Mouse (Mus musculus): ENCODE data around the gene Tmem236. TPM values are rescaled to one million over a fixed set of nuclear protein-coding genes. Genes with fewer than 3 reads are reported as not detected.

Tmem236 gene
- total and polyA plus RNA-seq, 2 experiments from 2014 or later, result 0.05 to 0.22 TPM

GRCm38 (mm10) chr2:14159047-14159446, 15.3 kb upstream of the Tmem236 start:
- Histone ChIP-seq H3K36me3 (ENCODE audit: insufficient read depth, low read length) (no peaks in the 10 kb centered on the region), H3K9ac (replicated peaks; ENCODE audit: low read length, poor library complexity, severe bottlenecking) (no peak overlapping the region), H3K27me3 (ENCODE audit: insufficient read depth, low read length) (no peaks in the 10 kb centered on the region), H3K9me3 (ENCODE audit: low read length) (no peaks in the 10 kb centered on the region), H3K27ac (ENCODE audit: low read depth, low read length) (no peak overlapping the region), H3K4me3 (ENCODE audit: low read depth, low read length) (no peak overlapping the region), H3K4me2 (ENCODE audit: low read depth, low read length, poor library complexity, severe bottlenecking) (no peak overlapping the region), H3K4me1 (ENCODE audit: insufficient read depth, low read length) (no peaks in the 10 kb centered on the region)
- 77% methylated on average over 3 of the region's 3 CpGs for WGBS
- no peak for TF ChIP-seq CTCF (IDR thresholded peaks at IDR 0.05)
- DNase-seq (ENCODE audit: low spot score) (no peak), ATAC-seq (ENCODE audit: low FRiP score) (no peak)

GRCm38 (mm10) chr2:14159756-14160155, 14.6 kb upstream of the Tmem236 start:
- Histone ChIP-seq H3K27me3 (ENCODE audit: insufficient read depth, low read length) (no peaks in the 10 kb centered on the region), H3K9me3 (ENCODE audit: low read length) (no peaks in the 10 kb centered on the region), H3K4me3 (ENCODE audit: low read depth, low read length) (no peak overlapping the region), H3K9ac (replicated peaks; ENCODE audit: low read length, poor library complexity, severe bottlenecking) (no peak overlapping the region), H3K4me2 (ENCODE audit: low read depth, low read length, poor library complexity, severe bottlenecking) (no peak overlapping the region), H3K36me3 (ENCODE audit: insufficient read depth, low read length) (no peaks in the 10 kb centered on the region), H3K4me1 (ENCODE audit: insufficient read depth, low read length) (no peaks in the 10 kb centered on the region), H3K27ac (ENCODE audit: low read depth, low read length) (no peak overlapping the region)
- peak; percentile 22 for DNase-seq (ENCODE audit: low spot score)
- peak; percentile 57; the same call in 1 of the 2 replicates for ATAC-seq (ENCODE audit: low FRiP score)
- 71% methylated on average over 2 of the region's 2 CpGs for WGBS
- TF ChIP-seq CTCF (IDR thresholded peaks at IDR 0.05), result peak; percentile 65

GRCm38 (mm10) chr2:14164459-14165030, 9.8 kb upstream of the Tmem236 start:
- H3K9ac ChIP-seq (replicated peaks; ENCODE audit: low read length, poor library complexity, severe bottlenecking), result no peak overlapping the region
- no peaks in the 10 kb centered on the region for H3K36me3 ChIP-seq (ENCODE audit: insufficient read depth, low read length)
- H3K9me3 ChIP-seq (ENCODE audit: low read length), result no peaks in the 10 kb centered on the region
- no peak overlapping the region for H3K4me3 ChIP-seq (ENCODE audit: low read depth, low read length)
- DNase-seq (ENCODE audit: low spot score), result no peak
- WGBS, result 71% methylated on average over 5 of the region's 5 CpGs
- no peak for ATAC-seq (ENCODE audit: low FRiP score)
- H3K4me1 ChIP-seq (ENCODE audit: insufficient read depth, low read length), result no peaks in the 10 kb centered on the region
- H3K27me3 ChIP-seq (ENCODE audit: insufficient read depth, low read length), result no peaks in the 10 kb centered on the region
- no peak overlapping the region for H3K27ac ChIP-seq (ENCODE audit: low read depth, low read length)
- no peak for TF ChIP-seq CTCF (IDR thresholded peaks at IDR 0.05)
- no peak overlapping the region for H3K4me2 ChIP-seq (ENCODE audit: low read depth, low read length, poor library complexity, severe bottlenecking)

- no peaks in the 10 kb centered on the region for H3K4me1 ChIP-seq (ENCODE audit: insufficient read depth, low read length)
- no peak for DNase-seq (ENCODE audit: low spot score)
- ATAC-seq (ENCODE audit: low FRiP score), result no peak
Observed at GRCm38 (mm10) chr2:14165066-14165465, 9.3 kb upstream of the Tmem236 start.

GRCm38 (mm10) chr2:14165618-14166344, 8.5 kb upstream of the Tmem236 start:
- Histone ChIP-seq H3K27ac (ENCODE audit: low read depth, low read length) (no peak overlapping the region), H3K4me3 (ENCODE audit: low read depth, low read length) (no peak overlapping the region), H3K36me3 (ENCODE audit: insufficient read depth, low read length) (no peaks in the 10 kb centered on the region), H3K27me3 (ENCODE audit: insufficient read depth, low read length) (no peaks in the 10 kb centered on the region), H3K9me3 (ENCODE audit: low read length) (no peaks in the 10 kb centered on the region), H3K4me2 (ENCODE audit: low read depth, low read length, poor library complexity, severe bottlenecking) (no peak overlapping the region), H3K9ac (replicated peaks; ENCODE audit: low read length, poor library complexity, severe bottlenecking) (no peak overlapping the region), H3K4me1 (ENCODE audit: insufficient read depth, low read length) (no peaks in the 10 kb centered on the region)
- no peak for ATAC-seq (ENCODE audit: low FRiP score)
- no peak for DNase-seq (ENCODE audit: low spot score)
- WGBS, result 84% methylated on average over 3 of the region's 3 CpGs
- TF ChIP-seq CTCF (IDR thresholded peaks at IDR 0.05), result no peak

More at GRCm38 (mm10) chr2:14165066-14165465, 9.3 kb upstream of the Tmem236 start:
- Histone ChIP-seq H3K4me2 (ENCODE audit: low read depth, low read length, poor library complexity, severe bottlenecking) (no peak overlapping the region), H3K4me3 (ENCODE audit: low read depth, low read length) (no peak overlapping the region), H3K27ac (ENCODE audit: low read depth, low read length) (no peak overlapping the region), H3K36me3 (ENCODE audit: insufficient read depth, low read length) (no peaks in the 10 kb centered on the region), H3K9me3 (ENCODE audit: low read length) (no peaks in the 10 kb centered on the region), H3K27me3 (ENCODE audit: insufficient read depth, low read length) (no peaks in the 10 kb centered on the region), H3K9ac (replicated peaks; ENCODE audit: low read length, poor library complexity, severe bottlenecking) (no peak overlapping the region)
- no peak for TF ChIP-seq CTCF (IDR thresholded peaks at IDR 0.05)
- WGBS, result 43% methylated on average over 2 of the region's 2 CpGs

GRCm38 (mm10) chr2:14167721-14168120, 6.6 kb upstream of the Tmem236 start:
- no peaks in the 10 kb centered on the region for H3K27me3 ChIP-seq (ENCODE audit: insufficient read depth, low read length)
- no peak overlapping the region for H3K27ac ChIP-seq (ENCODE audit: low read depth, low read length)
- no peaks in the 10 kb centered on the region for H3K9me3 ChIP-seq (ENCODE audit: low read length)
- H3K4me3 ChIP-seq (ENCODE audit: low read depth, low read length), result no peak overlapping the region
- H3K4me1 ChIP-seq (ENCODE audit: insufficient read depth, low read length), result no peaks in the 10 kb centered on the region
- DNase-seq (ENCODE audit: low spot score) (no peak), ATAC-seq (ENCODE audit: low FRiP score) (no peak)
- H3K9ac ChIP-seq (replicated peaks; ENCODE audit: low read length, poor library complexity, severe bottlenecking), result no peak overlapping the region
- H3K4me2 ChIP-seq (ENCODE audit: low read depth, low read length, poor library complexity, severe bottlenecking), result no peak overlapping the region
- H3K36me3 ChIP-seq (ENCODE audit: insufficient read depth, low read length), result no peaks in the 10 kb centered on the region
- no peak for TF ChIP-seq CTCF (IDR thresholded peaks at IDR 0.05)

Measured in midbrain, postnatal 0 days (tissue).